Mouse (Mus musculus): ENCODE measurements around the gene Tcte2. TPM values are rescaled to one million over a fixed set of nuclear protein-coding genes. Genes with fewer than 3 reads are reported as not detected.
A peak's percentile ranks its signal among the peaks of the same experiment; 100 is the strongest.

Tcte2 gene
- polyA plus RNA-seq, 1 experiment: 0.97 TPM

DNA sequence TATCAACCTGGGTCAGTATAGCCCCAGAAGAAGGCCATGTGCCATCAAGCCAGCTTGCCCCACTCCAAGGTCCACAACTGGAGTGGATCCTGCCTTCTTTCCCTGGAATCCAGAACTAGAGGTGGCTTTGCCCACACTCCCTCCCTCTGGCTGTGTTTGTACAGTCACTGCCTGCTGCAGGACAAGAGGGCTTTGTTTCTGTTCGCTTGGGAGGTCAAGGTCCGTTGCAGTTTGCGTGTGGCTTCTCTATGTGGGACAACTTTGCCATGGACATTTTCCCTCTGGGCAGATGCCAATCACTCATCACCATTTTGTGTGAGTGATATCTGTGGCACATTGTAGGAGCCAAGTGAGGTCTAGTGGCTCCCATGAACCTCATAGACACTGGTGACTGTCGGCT lies 89.9 kb downstream of the Tcte2 start:
- no peak for TF ChIP-seq REST (IDR thresholded peaks at IDR 0.05; ENCODE audit: insufficient read depth, insufficient read length)
- no peak for TF ChIP-seq TCF3 (IDR thresholded peaks at IDR 0.05; ENCODE audit: insufficient read length, low read depth)
- TF ChIP-seq MAX (IDR thresholded peaks at IDR 0.05; ENCODE audit: low read depth): no peak
- no peak for TF ChIP-seq POLR2A (IDR thresholded peaks at IDR 0.05; ENCODE audit: insufficient read length, low read depth)
- TF ChIP-seq CEBPB (IDR thresholded peaks at IDR 0.05; ENCODE audit: insufficient read depth, poor library complexity, severe bottlenecking): no peak
- TF ChIP-seq POLR2AphosphoS2 (IDR thresholded peaks at IDR 0.05; ENCODE audit: insufficient read length, low read depth): peak; percentile 31
- TF ChIP-seq TCF12 (IDR thresholded peaks at IDR 0.05; ENCODE audit: insufficient read depth, poor library complexity, severe bottlenecking): no peak
- TF ChIP-seq SRF (IDR thresholded peaks at IDR 0.05; ENCODE audit: control insufficient read depth, insufficient read length, low read depth): no peak
- no peak for TF ChIP-seq MYOG (IDR thresholded peaks at IDR 0.05; ENCODE audit: control insufficient read depth in 1 of 3, insufficient read depth in 1 of 3, insufficient read length in 2 of 3, low read depth in 2 of 3)
- no peaks in the 10 kb centered on the region for H3K79me2 ChIP-seq (ENCODE audit: control insufficient read depth, insufficient read depth)
- H3K4me3 ChIP-seq: no peak overlapping the region
- no peak overlapping the region for H3K4me2 ChIP-seq (ENCODE audit: low read depth)
- no peaks in the 10 kb centered on the region for H3K36me3 ChIP-seq (ENCODE audit: control insufficient read depth, insufficient read depth)
- H3K27me3 ChIP-seq (ENCODE audit: control insufficient read depth, insufficient read depth, insufficient read length): no peaks in the 10 kb centered on the region
- no peak overlapping the region for H3ac ChIP-seq (ENCODE audit: control insufficient read depth, insufficient read length)

DNA sequence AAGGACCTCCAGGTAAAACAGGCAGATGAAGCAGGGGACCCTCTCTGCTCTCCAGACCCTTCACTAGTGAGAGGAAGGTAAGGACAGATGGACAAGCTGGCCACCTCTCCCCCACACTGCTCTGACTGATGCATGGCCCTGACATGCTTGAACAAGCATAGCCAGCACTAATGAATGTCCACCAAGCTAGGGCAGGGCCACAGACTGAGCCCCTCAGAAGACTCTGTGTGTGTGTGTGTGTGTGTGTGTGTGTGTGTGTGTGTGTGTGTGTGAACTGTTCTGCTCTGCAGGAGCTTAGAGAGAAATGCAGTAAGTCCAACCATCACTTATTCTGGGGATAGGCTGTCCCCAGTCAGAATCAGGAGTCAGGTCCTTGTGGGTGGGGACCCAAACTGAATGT lies 91.4 kb downstream of the Tcte2 start:
- peak overlapping the region; percentile 83 for H3K4me2 ChIP-seq (ENCODE audit: low read depth)
- H3K36me3 ChIP-seq (ENCODE audit: control insufficient read depth, insufficient read depth): no peaks in the 10 kb centered on the region
- no peak overlapping the region for H3ac ChIP-seq (ENCODE audit: control insufficient read depth, insufficient read length)
- H3K79me2 ChIP-seq (ENCODE audit: control insufficient read depth, insufficient read depth): no peaks in the 10 kb centered on the region
- no peak for TF ChIP-seq E2F4 (IDR thresholded peaks at IDR 0.05; ENCODE audit: insufficient read depth)
- no peak for TF ChIP-seq POLR2AphosphoS2 (IDR thresholded peaks at IDR 0.05; ENCODE audit: insufficient read length, low read depth)
- TF ChIP-seq USF1 (IDR thresholded peaks at IDR 0.05; ENCODE audit: low read depth): no peak
- H3K27me3 ChIP-seq (ENCODE audit: control insufficient read depth, insufficient read depth, insufficient read length): no peaks in the 10 kb centered on the region
- no peak overlapping the region for H3K4me3 ChIP-seq

DNA sequence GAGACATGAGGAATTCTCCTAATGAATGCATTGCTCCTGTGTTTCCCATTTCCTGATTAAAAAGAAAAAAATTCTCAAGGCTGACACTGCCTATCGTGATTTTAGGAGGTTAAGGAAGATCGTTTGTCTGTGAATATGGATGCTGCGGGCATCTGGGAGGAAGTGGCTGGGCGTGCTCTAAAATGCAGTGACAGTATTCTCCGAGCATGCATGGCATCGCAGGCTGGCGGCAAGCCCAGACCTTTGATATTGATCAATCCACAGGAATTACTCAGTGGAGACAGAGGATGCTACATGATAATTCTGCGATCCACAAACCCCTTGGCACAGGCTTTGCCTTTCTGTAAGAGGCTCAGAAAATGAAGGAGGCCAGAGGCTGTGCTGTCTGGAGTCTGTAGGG lies 92.4 kb downstream of the Tcte2 start:
- Histone ChIP-seq H3K27me3 (ENCODE audit: control insufficient read depth, insufficient read depth, insufficient read length) (no peaks in the 10 kb centered on the region), H3K36me3 (ENCODE audit: control insufficient read depth, insufficient read depth) (no peaks in the 10 kb centered on the region), H3K4me3 (peak overlapping the region; percentile 5), H3K4me2 (ENCODE audit: low read depth) (peak overlapping the region; percentile 83), H3ac (ENCODE audit: control insufficient read depth, insufficient read length) (no peak overlapping the region), H3K79me2 (ENCODE audit: control insufficient read depth, insufficient read depth) (no peaks in the 10 kb centered on the region)
- TF ChIP-seq MAX (IDR thresholded peaks at IDR 0.05; ENCODE audit: low read depth): no peak
- TF ChIP-seq USF1 (IDR thresholded peaks at IDR 0.05; ENCODE audit: low read depth): no peak
- TF ChIP-seq TCF12 (IDR thresholded peaks at IDR 0.05; ENCODE audit: insufficient read depth, poor library complexity, severe bottlenecking): no peak
- TF ChIP-seq POLR2A (IDR thresholded peaks at IDR 0.05; ENCODE audit: insufficient read length, low read depth): no peak
- peak in 1 of 3 experiments; percentile 57 for TF ChIP-seq MYOG (IDR thresholded peaks at IDR 0.05; ENCODE audit: control insufficient read depth in 1 of 3, insufficient read depth in 1 of 3, insufficient read length in 2 of 3, low read depth in 2 of 3)
- peak in 1 of 3 experiments; percentile 38 for TF ChIP-seq MYOD1 (IDR thresholded peaks at IDR 0.05; ENCODE audit: control insufficient read depth in 1 of 3, insufficient read length in 2 of 3, low read depth in 2 of 3)
- TF ChIP-seq POLR2AphosphoS2 (IDR thresholded peaks at IDR 0.05; ENCODE audit: insufficient read length, low read depth): no peak
- TF ChIP-seq CEBPB (IDR thresholded peaks at IDR 0.05; ENCODE audit: insufficient read depth, poor library complexity, severe bottlenecking): no peak
- no peak for TF ChIP-seq TCF3 (IDR thresholded peaks at IDR 0.05; ENCODE audit: insufficient read length, low read depth)
- TF ChIP-seq SRF (IDR thresholded peaks at IDR 0.05; ENCODE audit: control insufficient read depth, insufficient read length, low read depth): no peak
- no peak for TF ChIP-seq REST (IDR thresholded peaks at IDR 0.05; ENCODE audit: insufficient read depth, insufficient read length)
- TF ChIP-seq E2F4 (IDR thresholded peaks at IDR 0.05; ENCODE audit: insufficient read depth): no peak

DNA sequence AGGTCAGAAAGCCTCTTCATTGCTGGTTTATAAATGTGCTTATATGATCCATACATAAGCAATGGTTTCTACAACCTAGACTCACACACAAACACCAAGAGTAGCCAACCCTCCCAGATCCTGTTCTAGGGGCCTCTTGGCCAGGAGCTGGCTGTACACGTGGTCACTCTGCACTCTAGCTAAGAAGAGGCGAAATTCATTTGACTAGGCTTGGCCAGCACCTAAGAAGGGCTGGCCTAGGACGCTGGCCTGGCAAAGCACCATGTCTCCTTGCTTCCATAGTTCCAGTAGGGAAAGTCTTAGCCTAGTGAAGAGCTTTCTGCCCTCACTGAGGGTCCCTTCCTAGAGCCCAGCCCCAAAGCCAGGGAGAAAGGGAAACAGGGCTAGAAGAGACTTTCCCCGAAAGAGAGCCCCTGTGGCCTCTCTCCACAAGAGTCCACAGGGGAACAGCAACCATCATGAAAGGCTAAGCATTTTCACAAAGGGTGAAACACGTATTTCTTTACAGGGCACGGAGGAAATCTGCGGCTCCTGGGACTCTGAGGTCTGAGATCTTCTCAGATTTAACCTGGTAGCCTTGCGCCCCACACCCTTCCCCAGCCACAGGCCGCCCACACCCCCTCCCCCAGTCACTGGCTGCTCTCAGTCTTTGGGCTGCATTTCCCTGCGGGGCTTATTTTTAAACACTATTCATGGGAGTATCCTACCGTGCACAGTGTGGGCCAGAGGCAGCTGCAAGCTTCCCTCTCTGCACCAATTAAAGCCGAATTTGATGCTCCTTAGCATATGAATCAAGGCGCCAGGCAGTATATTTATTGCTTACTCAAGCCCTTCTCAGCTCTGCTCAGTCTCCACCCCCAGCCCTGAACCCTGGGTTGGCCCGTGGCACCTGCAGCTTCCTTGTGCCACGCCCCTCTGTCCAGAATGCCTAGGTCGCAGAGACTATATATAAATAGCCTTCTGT lies 93.3 kb downstream of the Tcte2 start:
- no peak overlapping the region for H3ac ChIP-seq (ENCODE audit: control insufficient read depth, insufficient read length)
- TF ChIP-seq MYOG (IDR thresholded peaks at IDR 0.05; ENCODE audit: control insufficient read depth in 1 of 3, insufficient read depth in 1 of 3, insufficient read length in 2 of 3, low read depth in 2 of 3) (peak in 2 of 3 experiments; percentile 25 to 54), MYOD1 (IDR thresholded peaks at IDR 0.05; ENCODE audit: control insufficient read depth in 1 of 3, insufficient read length in 2 of 3, low read depth in 2 of 3) (peak in 1 of 3 experiments; percentile 69), TCF3 (IDR thresholded peaks at IDR 0.05; ENCODE audit: insufficient read length, low read depth) (no peak), USF1 (IDR thresholded peaks at IDR 0.05; ENCODE audit: low read depth) (peak; percentile 11), POLR2A (IDR thresholded peaks at IDR 0.05; ENCODE audit: insufficient read length, low read depth) (no peak), TCF12 (IDR thresholded peaks at IDR 0.05; ENCODE audit: insufficient read depth, poor library complexity, severe bottlenecking) (no peak)
- H3K4me2 ChIP-seq (ENCODE audit: low read depth): peak overlapping the region; percentile 83
- no peaks in the 10 kb centered on the region for H3K36me3 ChIP-seq (ENCODE audit: control insufficient read depth, insufficient read depth)
- peak overlapping the region; percentile 5 for H3K4me3 ChIP-seq
- H3K79me2 ChIP-seq (ENCODE audit: control insufficient read depth, insufficient read depth): no peaks in the 10 kb centered on the region
- H3K27me3 ChIP-seq (ENCODE audit: control insufficient read depth, insufficient read depth, insufficient read length): no peaks in the 10 kb centered on the region

DNA sequence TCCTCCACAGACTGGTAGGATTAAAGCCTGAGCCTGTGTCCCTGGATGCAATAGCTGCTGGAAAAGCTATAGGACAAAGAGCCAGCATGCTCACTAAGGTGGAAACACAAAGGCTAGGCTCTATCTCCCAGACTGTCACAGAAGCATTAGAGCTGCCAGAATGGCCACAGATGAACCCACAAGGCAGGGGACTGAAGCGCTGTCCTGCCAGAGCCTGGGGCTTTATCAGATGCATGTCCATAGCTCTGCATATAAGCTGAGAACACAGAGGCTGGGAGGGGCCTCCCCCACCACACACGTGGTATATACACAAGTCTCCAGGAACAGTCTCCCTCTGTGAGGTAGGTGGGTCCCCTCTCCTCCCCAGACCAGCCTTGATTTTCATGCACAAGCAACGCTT lies 94.6 kb downstream of the Tcte2 start:
- no peak overlapping the region for H3ac ChIP-seq (ENCODE audit: control insufficient read depth, insufficient read length)
- no peak overlapping the region for H3K4me3 ChIP-seq
- H3K79me2 ChIP-seq (ENCODE audit: control insufficient read depth, insufficient read depth): no peaks in the 10 kb centered on the region
- H3K27me3 ChIP-seq (ENCODE audit: control insufficient read depth, insufficient read depth, insufficient read length): no peaks in the 10 kb centered on the region
- no peaks in the 10 kb centered on the region for H3K36me3 ChIP-seq (ENCODE audit: control insufficient read depth, insufficient read depth)
- H3K4me2 ChIP-seq (ENCODE audit: low read depth): no peak overlapping the region
- no peak for TF ChIP-seq CEBPB (IDR thresholded peaks at IDR 0.05; ENCODE audit: insufficient read depth, poor library complexity, severe bottlenecking)
- TF ChIP-seq TCF12 (IDR thresholded peaks at IDR 0.05; ENCODE audit: insufficient read depth, poor library complexity, severe bottlenecking): no peak
- no peak for TF ChIP-seq REST (IDR thresholded peaks at IDR 0.05; ENCODE audit: insufficient read depth, insufficient read length)
- TF ChIP-seq POLR2AphosphoS2 (IDR thresholded peaks at IDR 0.05; ENCODE audit: insufficient read length, low read depth): no peak
- no peak for TF ChIP-seq SRF (IDR thresholded peaks at IDR 0.05; ENCODE audit: control insufficient read depth, insufficient read length, low read depth)
- TF ChIP-seq USF1 (IDR thresholded peaks at IDR 0.05; ENCODE audit: low read depth): no peak
- no peak for TF ChIP-seq E2F4 (IDR thresholded peaks at IDR 0.05; ENCODE audit: insufficient read depth)
- no peak for TF ChIP-seq POLR2A (IDR thresholded peaks at IDR 0.05; ENCODE audit: insufficient read length, low read depth)
- no peak for TF ChIP-seq MAX (IDR thresholded peaks at IDR 0.05; ENCODE audit: low read depth)
- no peak for TF ChIP-seq TCF3 (IDR thresholded peaks at IDR 0.05; ENCODE audit: insufficient read length, low read depth)
- TF ChIP-seq MYOG (IDR thresholded peaks at IDR 0.05; ENCODE audit: control insufficient read depth in 1 of 3, insufficient read depth in 1 of 3, insufficient read length in 2 of 3, low read depth in 2 of 3): no peak
- no peak for TF ChIP-seq MYOD1 (IDR thresholded peaks at IDR 0.05; ENCODE audit: control insufficient read depth in 1 of 3, insufficient read length in 2 of 3, low read depth in 2 of 3)
